Mouse (Mus musculus): Measurements from ENCODE around the gene Mre11a.
A peak's percentile ranks its signal among the peaks of the same experiment; 100 is the strongest.

Mre11a gene

GRCm38 (mm10) chr9:14824840-14825239 lies 40.4 kb downstream of the Mre11a start:
- no peak for DNase-seq (ENCODE audit: low spot score)

GRCm38 (mm10) chr9:14827875-14828274 lies 43.4 kb downstream of the Mre11a start:
- no peak for DNase-seq (ENCODE audit: low spot score)

DNA sequence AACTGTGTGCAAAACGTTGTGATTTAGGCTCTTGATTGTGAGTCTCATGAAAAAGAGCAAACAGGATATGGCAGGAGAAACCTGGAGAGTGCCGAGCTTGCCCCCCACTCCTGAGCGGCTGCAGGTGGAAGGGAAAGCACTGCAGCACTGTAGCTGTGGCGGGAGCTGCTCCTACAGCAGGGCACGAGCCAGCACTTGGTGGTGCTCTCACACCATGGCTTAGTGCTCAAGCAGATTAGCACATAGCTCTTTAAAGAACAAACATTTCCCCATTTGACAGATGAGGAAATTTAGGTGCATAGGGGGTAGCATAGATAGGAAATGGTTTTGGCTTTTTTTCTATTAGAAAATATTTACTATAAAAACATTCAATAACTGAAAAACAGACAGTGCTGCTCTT lies 47.6 kb downstream of the Mre11a start:
- DNase-seq (ENCODE audit: low spot score) = no peak

GRCm38 (mm10) chr9:14835335-14836075 lies 51.1 kb downstream of the Mre11a start:
- no peak for DNase-seq (ENCODE audit: low spot score)

DNA sequence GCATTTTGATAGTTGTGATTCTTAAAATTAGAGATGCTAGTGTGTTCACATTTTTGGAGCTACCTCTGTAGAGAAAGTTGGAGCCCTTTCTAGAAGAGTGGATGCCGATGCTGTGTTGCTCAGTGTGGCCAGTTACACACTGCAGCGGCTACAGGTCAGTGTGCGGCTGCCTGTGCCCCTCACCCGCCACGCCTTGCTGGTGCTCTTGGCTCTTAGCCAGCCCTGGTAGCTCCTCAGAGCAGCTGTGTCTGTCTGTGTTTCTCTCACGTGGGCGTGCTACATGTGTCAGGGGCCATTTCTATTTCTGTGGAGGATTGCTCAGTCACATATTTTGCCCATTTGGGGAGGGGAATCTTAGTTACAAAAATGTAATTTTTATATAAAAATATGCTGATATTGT lies 55.1 kb downstream of the Mre11a start:
- DNase-seq (ENCODE audit: low spot score) = no peak

DNA sequence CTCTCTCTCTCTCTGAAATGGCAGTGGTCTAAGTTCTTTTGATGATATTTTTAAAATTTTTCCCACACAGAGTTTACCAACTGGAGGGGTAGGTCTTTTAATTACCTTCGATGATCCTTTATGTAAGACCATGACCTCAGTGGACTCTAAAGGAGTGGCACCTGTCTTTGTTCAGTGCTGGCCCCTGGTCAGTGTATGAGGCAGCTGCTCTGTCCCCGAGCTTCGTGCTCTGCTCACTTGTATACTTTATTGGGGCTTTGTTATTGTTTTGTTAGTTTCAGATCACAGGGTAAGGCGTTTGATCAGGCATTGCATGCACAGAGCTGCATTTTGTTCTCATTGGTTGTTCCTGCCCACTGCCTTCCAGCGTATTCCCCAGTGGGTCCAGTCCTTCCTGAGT lies 55.5 kb downstream of the Mre11a start:
- no peak for DNase-seq (ENCODE audit: low spot score)

GRCm38 (mm10) chr9:14841878-14842761 lies 57.7 kb downstream of the Mre11a start:
- DNase-seq (ENCODE audit: low spot score) = no peak

DNA sequence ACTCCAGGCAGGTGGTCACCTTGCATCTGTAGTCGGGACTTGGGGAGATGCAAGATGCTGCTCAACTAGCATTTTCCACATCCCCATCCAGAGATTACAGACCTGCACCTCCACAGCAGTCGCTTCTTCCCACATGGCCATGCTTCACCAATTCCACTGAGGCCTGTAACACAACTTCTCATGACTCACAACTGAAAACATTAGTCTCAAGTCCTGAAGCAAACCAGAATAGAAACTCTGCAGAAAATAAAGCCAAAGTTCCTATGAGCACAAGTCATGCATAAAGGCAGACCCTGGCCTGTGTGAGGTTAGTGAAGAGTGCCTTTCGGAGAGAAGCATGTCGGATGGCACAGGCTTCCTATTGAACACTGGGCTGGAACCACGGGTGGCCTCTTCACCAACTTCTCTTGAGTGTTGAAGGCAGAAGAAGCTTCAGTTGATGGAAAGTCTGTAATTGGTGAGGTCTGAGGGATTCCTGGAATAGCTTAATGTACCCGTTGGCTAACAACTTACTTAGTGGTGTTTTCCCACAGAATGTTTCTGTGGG lies 58.9 kb downstream of the Mre11a start:
- DNase-seq (ENCODE audit: low spot score) = no peak

DNA sequence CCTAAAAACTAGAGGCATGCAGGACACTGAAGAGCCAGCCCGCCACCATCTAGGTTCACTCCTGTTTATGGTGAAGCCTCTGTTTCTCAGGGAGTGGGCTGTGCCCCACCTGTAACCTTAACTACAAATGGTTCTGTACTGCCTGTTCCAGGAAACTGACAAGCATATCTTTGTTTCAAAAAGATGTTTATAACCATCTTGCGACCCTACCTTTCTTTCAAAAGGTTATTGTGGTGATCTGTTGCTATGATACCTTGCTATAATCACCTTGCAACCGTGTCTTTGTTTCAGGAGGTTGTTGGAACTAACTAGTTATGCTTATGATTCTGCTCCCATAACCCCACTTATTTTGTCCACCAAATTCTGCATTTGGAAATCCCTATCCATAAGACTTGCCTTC lies 59.4 kb downstream of the Mre11a start:
- DNase-seq (ENCODE audit: low spot score) = no peak

DNA sequence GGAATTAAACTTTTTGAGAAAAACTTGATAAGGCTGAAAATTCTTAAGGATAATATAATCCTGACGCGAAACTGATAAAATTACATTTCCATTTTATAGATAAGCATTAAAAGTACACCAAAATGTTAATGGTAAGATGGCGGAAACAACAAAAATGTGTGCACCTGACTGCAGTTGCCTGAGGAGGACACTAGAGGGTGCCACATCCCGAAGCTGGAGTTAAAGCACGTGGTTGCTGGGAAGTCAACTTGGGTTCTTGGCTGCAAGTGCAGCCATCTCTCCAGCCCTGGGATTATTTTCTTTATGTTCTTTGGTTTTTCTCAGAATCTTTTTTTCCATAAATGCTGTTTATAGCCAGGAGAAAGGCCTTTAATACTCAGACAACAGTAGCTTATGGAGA lies 62.0 kb downstream of the Mre11a start:
- no peak for DNase-seq (ENCODE audit: low spot score)

DNA sequence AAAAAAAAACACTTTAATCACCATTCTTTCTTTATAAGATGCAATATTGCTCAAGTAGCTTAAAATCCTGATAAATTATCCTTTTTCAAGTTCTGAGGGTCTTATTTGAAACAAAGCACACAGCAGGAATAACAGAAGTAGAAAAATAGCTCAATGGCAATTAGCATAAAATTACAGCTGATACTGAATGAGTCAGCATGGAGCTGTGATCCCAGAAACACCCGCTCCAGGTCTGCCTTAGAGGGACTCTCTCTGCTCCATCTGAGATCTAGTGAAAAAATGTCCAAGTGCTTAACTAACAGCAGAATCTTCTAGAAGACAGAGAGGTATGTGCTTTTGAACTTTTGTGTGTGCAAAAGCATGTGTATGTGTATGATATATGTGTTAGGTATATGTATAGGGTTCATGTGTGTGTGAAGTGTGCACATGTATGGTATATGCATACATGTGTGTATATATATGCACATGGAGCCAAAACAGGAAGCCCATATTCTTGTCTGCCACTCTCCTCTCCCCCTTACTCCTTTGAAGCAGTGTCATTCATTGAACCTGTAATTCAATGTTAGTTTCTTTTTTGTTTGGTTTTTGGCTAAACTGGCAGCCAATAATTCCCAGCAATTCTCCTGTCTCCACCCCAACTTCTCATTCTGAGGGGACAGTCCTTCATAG lies 63.9 kb downstream of the Mre11a start:
- no peak for DNase-seq (ENCODE audit: low spot score)

DNA sequence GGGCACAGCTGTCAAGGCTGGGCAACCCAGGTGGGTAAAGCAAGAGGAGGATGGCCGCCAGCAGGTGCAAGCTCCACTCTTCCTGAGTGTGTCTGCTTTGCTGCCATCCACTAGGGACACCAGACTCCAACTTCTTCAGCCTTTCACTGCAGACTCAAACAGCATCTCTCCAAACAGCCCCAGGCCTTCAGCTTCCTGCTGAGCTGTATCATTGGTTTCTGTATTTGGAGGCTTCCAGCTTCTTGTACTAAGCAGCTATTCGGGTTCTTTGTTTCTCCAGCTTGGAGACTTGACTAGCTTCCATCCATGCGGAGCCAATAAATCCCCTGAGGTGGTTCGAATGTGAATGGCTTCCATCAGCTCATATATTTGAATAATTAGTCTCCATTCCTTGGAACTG lies 70.1 kb downstream of the Mre11a start:
- no peak for DNase-seq (ENCODE audit: low spot score)

- DNase-seq (ENCODE audit: low spot score) = no peak
These were observed 72.6 kb downstream of the Mre11a start for GRCm38 (mm10) chr9:14856922-14857654.

DNA sequence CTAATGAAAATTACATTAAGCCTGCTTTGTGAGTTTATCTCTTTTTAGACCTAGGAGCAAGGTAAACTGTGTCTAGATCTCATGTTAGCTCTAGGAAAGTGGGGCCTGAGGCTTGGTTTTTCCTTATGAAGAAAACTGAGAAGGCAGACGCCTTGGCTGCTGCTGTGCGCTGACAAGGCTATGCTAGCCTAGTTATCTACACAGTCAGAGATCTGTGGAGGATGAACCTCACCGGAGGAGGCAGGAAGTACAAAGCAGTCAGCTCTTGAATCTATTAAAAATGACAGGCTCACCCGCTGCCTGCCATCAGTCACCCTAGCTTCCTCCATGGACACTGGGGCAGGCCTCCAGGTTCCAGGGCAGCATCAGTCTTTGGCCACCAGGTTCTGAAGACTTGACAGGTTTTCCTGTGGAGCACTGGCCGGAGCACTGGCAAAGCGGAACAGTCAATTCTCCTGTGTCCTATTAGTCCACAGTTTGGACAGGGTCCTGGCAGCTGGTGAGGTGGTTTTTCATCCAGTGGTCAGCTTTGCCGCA lies 73.8 kb downstream of the Mre11a start:
- no peak for DNase-seq (ENCODE audit: low spot score)

DNA sequence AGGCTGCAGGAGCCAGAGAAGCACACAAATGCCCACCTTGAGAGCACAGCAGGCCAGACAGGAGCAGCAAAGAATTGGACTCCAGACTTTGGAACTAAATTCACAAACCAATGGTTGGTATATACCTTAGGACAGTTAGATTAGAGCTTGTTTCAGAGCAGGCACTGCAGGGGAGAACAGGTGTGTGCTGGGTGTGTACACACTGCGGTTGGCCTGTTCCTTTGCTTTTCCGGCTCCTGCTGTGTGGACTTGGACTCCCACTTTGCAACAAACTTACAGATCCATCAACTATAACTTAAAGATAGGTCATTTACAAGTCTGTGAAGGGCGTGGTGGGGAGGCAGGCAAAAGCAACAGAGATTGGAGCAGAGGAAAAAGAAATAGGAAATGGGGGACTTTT lies 74.3 kb downstream of the Mre11a start:
- DNase-seq (ENCODE audit: low spot score) = no peak

DNA sequence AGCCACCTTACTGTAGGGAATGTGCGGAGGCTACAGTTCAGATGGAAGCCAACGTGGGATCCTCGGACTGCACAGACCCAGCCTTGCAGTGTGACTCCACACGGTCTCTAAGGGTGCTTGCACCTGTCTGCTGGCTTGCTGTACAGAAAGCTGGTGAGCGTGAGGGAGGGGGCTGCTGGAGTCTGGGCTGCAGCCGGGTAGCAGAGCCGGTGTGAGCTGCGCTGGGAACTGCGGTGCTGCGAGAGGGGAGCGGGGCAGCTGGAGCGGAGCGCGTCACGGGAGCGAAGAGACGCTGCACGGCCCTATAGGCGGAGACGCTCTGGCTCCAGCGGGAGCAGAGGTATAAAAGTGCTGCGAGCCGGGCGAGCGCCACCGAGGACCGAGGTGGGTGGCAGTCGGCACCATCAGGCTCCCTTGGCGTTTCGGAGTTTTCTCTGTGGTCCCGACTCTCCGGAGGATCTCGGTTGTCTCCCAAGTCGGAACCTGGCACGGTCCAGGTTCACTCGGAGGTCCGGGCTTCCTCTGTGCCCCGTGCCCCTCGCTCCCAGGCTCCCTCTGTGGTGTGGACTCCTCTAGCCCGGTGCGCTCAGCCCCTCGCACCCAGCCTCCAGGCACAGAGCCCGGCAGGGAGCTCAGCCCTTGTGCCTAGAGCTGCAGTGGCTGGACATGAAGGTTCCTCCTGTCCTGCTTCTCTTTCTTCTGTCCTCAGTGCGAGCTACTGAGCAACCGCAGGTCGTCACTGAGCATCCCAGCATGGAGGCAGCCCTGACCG lies 75.6 kb downstream of the Mre11a start, which contains the start of gene Gpr83:
Gene Gpr83 (plus strand): TSS at position 343 of the 772 bp plus-strand sequence.
- DNase-seq (ENCODE audit: low spot score) = peak; percentile 9

GRCm38 (mm10) chr9:14863126-14863525 lies 78.7 kb downstream of the Mre11a start:
- no peak for DNase-seq (ENCODE audit: low spot score)

DNA sequence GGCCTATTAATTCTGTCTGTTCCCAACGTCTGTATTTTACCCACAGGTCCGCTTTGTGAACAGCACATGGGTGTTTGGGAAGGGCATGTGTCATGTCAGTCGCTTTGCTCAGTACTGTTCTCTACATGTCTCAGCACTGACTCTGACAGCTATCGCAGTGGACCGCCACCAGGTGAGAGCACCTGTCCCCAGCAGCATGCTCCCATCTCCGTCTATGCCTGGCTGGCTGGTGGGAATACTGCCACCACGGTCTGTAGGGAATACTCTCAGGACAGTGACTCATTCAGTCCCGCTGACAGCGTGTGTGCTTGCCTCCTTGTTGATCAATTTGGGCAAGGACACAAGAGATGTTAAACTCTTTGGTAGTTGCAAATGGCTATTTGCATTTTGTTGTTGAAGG lies 80.3 kb downstream of the Mre11a start:
- no peak for DNase-seq (ENCODE audit: low spot score)

GRCm38 (mm10) chr9:14866957-14867356 lies 82.5 kb downstream of the Mre11a start:
- no peak for DNase-seq (ENCODE audit: low spot score)

DNA sequence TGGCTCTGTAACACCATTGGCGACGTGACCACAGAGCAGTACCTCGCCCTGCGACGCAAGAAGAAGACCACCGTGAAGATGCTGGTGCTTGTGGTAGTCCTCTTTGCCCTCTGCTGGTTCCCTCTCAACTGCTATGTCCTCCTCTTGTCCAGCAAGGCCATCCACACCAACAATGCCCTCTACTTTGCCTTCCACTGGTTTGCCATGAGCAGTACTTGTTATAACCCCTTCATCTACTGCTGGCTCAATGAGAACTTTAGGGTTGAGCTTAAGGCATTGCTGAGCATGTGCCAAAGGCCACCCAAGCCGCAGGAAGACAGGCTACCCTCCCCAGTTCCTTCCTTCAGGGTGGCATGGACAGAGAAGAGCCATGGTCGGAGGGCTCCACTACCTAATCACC lies 83.9 kb downstream of the Mre11a start:
- no peak for DNase-seq (ENCODE audit: low spot score)

- DNase-seq (ENCODE audit: low spot score) = no peak
These were observed 85.9 kb downstream of the Mre11a start for GRCm38 (mm10) chr9:14870377-14870776.

Measured in yolk sac, embryonic 10.5 days (tissue).